Mouse (Mus musculus) right cerebral cortex, postnatal 10 days (tissue): Measurements from ENCODE around the gene Plch2.

Source experiments
- DNase-seq, 2 experiments: peaks; one replicate each; pipeline ENCODE4 v3.0.0; 2021; ENCODE audit warnings: low spot score in 2 of 2

Gene Plch2

GRCm38 (mm10) chr4:155074418-155074817 lies 17.8 kb upstream of the Plch2 start:
- no peak for DNase-seq

GRCm38 (mm10) chr4:155070921-155071320 lies 14.3 kb upstream of the Plch2 start:
- DNase-seq = no peak

- no peak for DNase-seq
Observed at GRCm38 (mm10) chr4:155070199-155070598, 13.6 kb upstream of the Plch2 start.

- no peak for DNase-seq
Observed at GRCm38 (mm10) chr4:155069191-155069590, 12.6 kb upstream of the Plch2 start.

- DNase-seq = peak in 1 of 2 experiments; percentile 51
Observed at GRCm38 (mm10) chr4:155068357-155068972, 11.9 kb upstream of the Plch2 start.

GRCm38 (mm10) chr4:155066834-155067522 lies 10.4 kb upstream of the Plch2 start, which contains the start of gene Pex10:
Gene Pex10, plus strand, starts transcription at chr4:155067016.
- DNase-seq = peak; percentile 97 to 98

GRCm38 (mm10) chr4:155065970-155066833 lies 9.6 kb upstream of the Plch2 start:
- peak; percentile 94 for DNase-seq

- no peak for DNase-seq
Observed at GRCm38 (mm10) chr4:155064474-155064873, 7.9 kb upstream of the Plch2 start.

- no peak for DNase-seq
Observed at GRCm38 (mm10) chr4:155063895-155064294, 7.3 kb upstream of the Plch2 start.

GRCm38 (mm10) chr4:155058325-155058724 lies 1.7 kb upstream of the Plch2 start:
- no peak for DNase-seq

- no peak for DNase-seq
Observed at GRCm38 (mm10) chr4:155050116-155050515, 6.5 kb downstream of the Plch2 start.

GRCm38 (mm10) chr4:155046636-155047035 lies 9.9 kb downstream of the Plch2 start:
- no peak for DNase-seq

GRCm38 (mm10) chr4:155043289-155043625 lies 13.3 kb downstream of the Plch2 start:
- DNase-seq = no peak

GRCm38 (mm10) chr4:155042606-155043288 lies 13.8 kb downstream of the Plch2 start:
- DNase-seq = peak; percentile 50 to 61

- DNase-seq = no peak
Observed at GRCm38 (mm10) chr4:155040696-155041095, 15.9 kb downstream of the Plch2 start.

- peak; percentile 55 to 58 for DNase-seq
Observed at GRCm38 (mm10) chr4:155040197-155040596, 16.4 kb downstream of the Plch2 start.

GRCm38 (mm10) chr4:155034787-155035186 lies 21.8 kb downstream of the Plch2 start:
- DNase-seq = no peak

- DNase-seq = no peak
Observed at GRCm38 (mm10) chr4:155034202-155034601, 22.4 kb downstream of the Plch2 start.

GRCm38 (mm10) chr4:155033115-155033514 lies 23.5 kb downstream of the Plch2 start:
- DNase-seq = no peak

- no peak for DNase-seq
Observed at GRCm38 (mm10) chr4:155024170-155025010, 32.2 kb downstream of the Plch2 start.
